Mouse (Mus musculus) kidney, embryonic 16.5 days (tissue): ENCODE results near the gene Tmem151b. TPM values are rescaled to one million over a fixed set of nuclear protein-coding genes. Genes with fewer than 3 reads are reported as not detected.
A peak's percentile ranks its signal among the peaks of the same experiment; 100 is the strongest.

ENCODE experiments used
- ATAC-seq: fragments of 200-750 bp; cut with Nextera tagmentation; 2 replicates; pipeline ENCODE4 v1.8.0; 2017; ENCODE audit warnings: moderate TSS enrichment; ENCODE audit not compliant: low FRiP score, low TSS enrichment
- H3K27ac ChIP-seq: fragments of 300-500 bp; sonication (generic); 2 replicates; pipeline ENCODE4 v1.5.1; 2014; ENCODE audit warnings: low read length
- H3K27me3 ChIP-seq: fragments of 300-500 bp; sonication (generic); 2 replicates; pipeline ENCODE4 v1.6.1; 2014; ENCODE audit warnings: low read length, control low read depth, mixed read lengths; ENCODE audit not compliant: insufficient read depth
- H3K36me3 ChIP-seq: fragments of 300-500 bp; sonication (generic); 2 replicates; pipeline ENCODE4 v1.6.1; 2014; ENCODE audit warnings: low read length, control low read depth, mixed read lengths; ENCODE audit not compliant: insufficient read depth
- H3K4me1 ChIP-seq: fragments of 300-500 bp; sonication (generic); 2 replicates; pipeline ENCODE4 v1.6.1; 2014; ENCODE audit warnings: low read length, control low read depth, mixed read lengths; ENCODE audit not compliant: insufficient read depth
- H3K4me2 ChIP-seq: fragments of 300-500 bp; sonication (generic); replicated peaks from 2 replicates; pipeline ENCODE4 v1.6.1; 2014; ENCODE audit warnings: low read depth, low read length
- H3K4me3 ChIP-seq: fragments of 300-500 bp; sonication (generic); 2 replicates; pipeline ENCODE4 v1.5.1; 2014; ENCODE audit warnings: mild to moderate bottlenecking, low read length
- H3K9ac ChIP-seq: fragments of 300-500 bp; sonication (generic); replicated peaks from 2 replicates; pipeline ENCODE4 v1.6.1; 2014; ENCODE audit warnings: low read length
- H3K9me3 ChIP-seq: fragments of 300-500 bp; sonication (generic); 2 replicates; pipeline ENCODE4 v1.6.1; 2016; ENCODE audit warnings: low read length, control low read depth
- WGBS: fragments of 180-500 bp; shearing (Covaris S2); extraction: QIAGEN DNeasy Blood & Tissue Kit; methylation state at CpG from one replicate; pipeline ENCODE4 v1.1.7; 2014; 5-methylcytosine and 5-hydroxymethylcytosine counted together
- polyA plus RNA-seq: library from polyadenylated mRNA; unstranded; fragments of >200 nt; fragmentation: Nextera tagmentation; extraction: Ambion mirVana; gene quantifications from 2 replicates; pipeline ENCODE4 v1.2.1, GENCODE M21; 2015

The Tmem151b gene
- polyA plus RNA-seq, 1 experiment from 2014 or later: 3.8 TPM

- peak overlapping the region; percentile 11 for H3K4me3 ChIP-seq
- H3K4me2 ChIP-seq: peak overlapping the region; percentile 100
- H3K36me3 ChIP-seq: peaks cover 16% of the 10 kb centered on the region
- no peak for ATAC-seq
- WGBS: 40% methylated on average over 8 of the region's 8 CpGs
- peak overlapping the region; percentile 66; the same call in 1 of the 2 replicates for H3K27ac ChIP-seq
- H3K4me1 ChIP-seq: peaks cover 58% of the 10 kb centered on the region
- no peaks in the 10 kb centered on the region for H3K9me3 ChIP-seq
- H3K27me3 ChIP-seq: no peaks in the 10 kb centered on the region
- peak overlapping the region; percentile 56; the same call in 1 of the 2 replicates for H3K9ac ChIP-seq
Observed at GRCm38 (mm10) chr17:45593479-45593878, 44.0 kb upstream of the Tmem151b start.

- H3K4me2 ChIP-seq: peak overlapping the region; percentile 100
- peak overlapping the region; percentile 66 for H3K27ac ChIP-seq
- no peaks in the 10 kb centered on the region for H3K27me3 ChIP-seq
- H3K9me3 ChIP-seq: no peaks in the 10 kb centered on the region
- H3K4me1 ChIP-seq: peaks cover 58% of the 10 kb centered on the region
- H3K36me3 ChIP-seq: peaks cover 20% of the 10 kb centered on the region
- peak overlapping the region; percentile 56 for H3K9ac ChIP-seq
- no peak for ATAC-seq
- 51% methylated on average over 8 of the region's 8 CpGs for WGBS
- H3K4me3 ChIP-seq: peak overlapping the region; percentile 11
Observed at GRCm38 (mm10) chr17:45592606-45593431, 43.3 kb upstream of the Tmem151b start.

GRCm38 (mm10) chr17:45591701-45592605 is 42.5 kb upstream of the Tmem151b start:
- Histone ChIP-seq H3K9me3 (peaks cover 3% of the 10 kb centered on the region; the same call in 1 of the 2 replicates), H3K36me3 (peaks cover 24% of the 10 kb centered on the region), H3K27ac (peak overlapping the region; percentile 66), H3K9ac (peak overlapping the region; percentile 56), H3K4me3 (no peak overlapping the region), H3K4me1 (peaks cover 55% of the 10 kb centered on the region), H3K27me3 (no peaks in the 10 kb centered on the region), H3K4me2 (peak overlapping the region; percentile 100)
- WGBS: 42% methylated on average over 16 of the region's 16 CpGs
- ATAC-seq: peak; percentile 22; the same call in 1 of the 2 replicates

- peaks cover 9% of the 10 kb centered on the region; the same call in 1 of the 2 replicates for H3K9me3 ChIP-seq
- H3K36me3 ChIP-seq: peaks cover 32% of the 10 kb centered on the region
- H3K9ac ChIP-seq: no peak overlapping the region
- H3K27me3 ChIP-seq: no peaks in the 10 kb centered on the region
- H3K4me1 ChIP-seq: peaks cover 46% of the 10 kb centered on the region
- ATAC-seq: no peak
- no peak overlapping the region for H3K4me3 ChIP-seq
- H3K27ac ChIP-seq: no peak overlapping the region
- H3K4me2 ChIP-seq: no peak overlapping the region
- WGBS: 77% methylated on average over 6 of the region's 6 CpGs
Observed at GRCm38 (mm10) chr17:45590410-45590809, 40.9 kb upstream of the Tmem151b start.

GRCm38 (mm10) chr17:45589844-45590243 is 40.4 kb upstream of the Tmem151b start:
- peaks cover 48% of the 10 kb centered on the region for H3K4me1 ChIP-seq
- WGBS: 82% methylated on average over 8 of the region's 8 CpGs

GRCm38 (mm10) chr17:45589236-45589635 is 39.8 kb upstream of the Tmem151b start:
- Histone ChIP-seq H3K27ac (no peak overlapping the region), H3K4me2 (no peak overlapping the region), H3K4me1 (peaks cover 48% of the 10 kb centered on the region), H3K9me3 (peaks cover 9% of the 10 kb centered on the region; the same call in 1 of the 2 replicates), H3K36me3 (peaks cover 32% of the 10 kb centered on the region), H3K4me3 (no peak overlapping the region), H3K27me3 (no peaks in the 10 kb centered on the region), H3K9ac (no peak overlapping the region)
- ATAC-seq: no peak
- WGBS: over 99% methylated on average over 7 of the region's 7 CpGs

More at GRCm38 (mm10) chr17:45589844-45590243, 40.4 kb upstream of the Tmem151b start:
- Histone ChIP-seq H3K9me3 (peaks cover 9% of the 10 kb centered on the region; the same call in 1 of the 2 replicates), H3K36me3 (peaks cover 32% of the 10 kb centered on the region), H3K4me3 (no peak overlapping the region), H3K9ac (no peak overlapping the region), H3K4me2 (no peak overlapping the region), H3K27me3 (no peaks in the 10 kb centered on the region), H3K27ac (no peak overlapping the region)
- no peak for ATAC-seq

- ATAC-seq: no peak
- H3K9ac ChIP-seq: no peak overlapping the region
- H3K27me3 ChIP-seq: no peaks in the 10 kb centered on the region
- H3K27ac ChIP-seq: no peak overlapping the region
- WGBS: 85% methylated on average over 7 of the region's 7 CpGs
- H3K36me3 ChIP-seq: peaks cover 32% of the 10 kb centered on the region
- H3K4me2 ChIP-seq: no peak overlapping the region
- peaks cover 44% of the 10 kb centered on the region for H3K4me1 ChIP-seq
- H3K9me3 ChIP-seq: peaks cover 9% of the 10 kb centered on the region; the same call in 1 of the 2 replicates
- no peak overlapping the region for H3K4me3 ChIP-seq
Observed at GRCm38 (mm10) chr17:45588370-45588769, 38.9 kb upstream of the Tmem151b start.

- H3K36me3 ChIP-seq: peaks cover 32% of the 10 kb centered on the region
- H3K9ac ChIP-seq: no peak overlapping the region
- WGBS: 92% methylated on average over 3 of the region's 3 CpGs
- no peak overlapping the region for H3K4me3 ChIP-seq
- peaks cover 9% of the 10 kb centered on the region; the same call in 1 of the 2 replicates for H3K9me3 ChIP-seq
- H3K27me3 ChIP-seq: no peaks in the 10 kb centered on the region
- no peak for ATAC-seq
- H3K27ac ChIP-seq: no peak overlapping the region; the same call in 1 of the 2 replicates
- H3K4me1 ChIP-seq: peaks cover 29% of the 10 kb centered on the region
- no peak overlapping the region for H3K4me2 ChIP-seq
Observed at GRCm38 (mm10) chr17:45586449-45586837, 37.0 kb upstream of the Tmem151b start.

GRCm38 (mm10) chr17:45585725-45586448 is 36.4 kb upstream of the Tmem151b start:
- 0 out of 2 replicates have a peak overlapping the region, but pooled peaks have one; percentile 0 for H3K9ac ChIP-seq
- WGBS: 77% methylated on average over 23 of the region's 23 CpGs
- H3K27ac ChIP-seq: peak overlapping the region; percentile 84
- no peak overlapping the region for H3K4me2 ChIP-seq
- no peak overlapping the region for H3K4me3 ChIP-seq
- peaks cover 9% of the 10 kb centered on the region; the same call in 1 of the 2 replicates for H3K9me3 ChIP-seq
- H3K36me3 ChIP-seq: peaks cover 32% of the 10 kb centered on the region
- peaks cover 31% of the 10 kb centered on the region for H3K4me1 ChIP-seq
- H3K27me3 ChIP-seq: no peaks in the 10 kb centered on the region
- 0 out of 2 replicates have a peak, but pooled peaks have one; percentile 2 for ATAC-seq
